Mouse (Mus musculus): ENCODE data around the gene Wwox. TPM values are rescaled to one million over a fixed set of nuclear protein-coding genes. Genes with fewer than 3 reads are reported as not detected.

Gene Wwox
- total and polyA plus RNA-seq, 3 experiments, result 7.6 to 61.8 (median 12.2) TPM

DNA sequence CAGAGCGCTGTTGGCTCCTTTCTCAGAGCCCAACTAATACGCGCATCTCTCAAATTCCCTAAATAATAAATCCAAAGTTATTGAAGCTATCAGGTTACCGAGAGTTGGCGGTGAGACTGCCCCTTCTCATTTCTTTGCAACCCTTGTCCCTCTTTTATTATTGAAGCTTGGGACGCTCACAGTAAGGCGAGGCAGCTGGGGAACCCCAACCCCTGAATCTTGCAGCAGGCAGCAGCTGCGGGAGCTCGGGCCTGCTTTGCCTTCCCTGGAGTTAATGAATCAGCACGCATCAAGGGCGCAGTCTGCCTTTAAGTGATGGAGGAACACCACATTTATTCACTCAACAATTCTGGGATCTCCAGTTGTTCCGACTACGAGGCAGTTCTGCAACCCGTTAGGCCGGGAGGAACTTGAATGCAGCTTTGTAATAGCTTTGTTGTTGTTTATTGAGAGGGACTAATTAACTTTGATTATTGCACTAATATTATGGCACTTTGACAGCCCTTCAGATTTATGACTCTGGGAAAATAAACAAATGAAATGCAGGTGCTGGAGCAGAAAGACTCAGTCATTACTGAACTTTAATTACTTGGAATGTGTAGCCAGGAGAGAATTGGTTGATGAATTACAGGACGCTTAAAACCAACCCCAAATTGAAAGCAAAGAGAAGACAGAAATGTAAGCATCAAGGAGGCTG lies 60.1 kb downstream of the Wwox start:
- Histone ChIP-seq H3K27me3 (ENCODE audit: control insufficient read depth in 1 of 2, insufficient read depth in 2 of 2, low read length in 2 of 2) (no peaks in the 10 kb centered on the region), H3K36me3 (ENCODE audit: control insufficient read depth in 1 of 2, insufficient read depth in 2 of 2, low read length in 2 of 2) (no peaks in the 10 kb centered on the region), H3K4me1 (ENCODE audit: control insufficient read depth in 1 of 2, insufficient read depth in 2 of 2, low read length in 2 of 2) (no peaks in the 10 kb centered on the region), H3K27ac (ENCODE audit: control insufficient read depth, low read depth, low read length) (no peak overlapping the region), H3K9me3 (replicated peaks; ENCODE audit: insufficient read depth, low read length) (no peaks in the 10 kb centered on the region), H3K79me2 (ENCODE audit: control insufficient read depth, insufficient read depth, low read length, poor library complexity) (no peaks in the 10 kb centered on the region), H3K9ac (ENCODE audit: control insufficient read depth, low read depth, low read length, poor library complexity, severe bottlenecking) (no peak overlapping the region), H3K4me3 (ENCODE audit: control insufficient read depth in 1 of 2, insufficient read depth in 1 of 2, low read depth in 2 of 2, low read length in 2 of 2) (no peak overlapping the region)
- TF ChIP-seq POLR2AphosphoS2 (IDR thresholded peaks at IDR 0.05; ENCODE audit: low read length), result no peak
- no peak for TF ChIP-seq RCOR1 (IDR thresholded peaks at IDR 0.05; ENCODE audit: low read depth, low read length)
- TF ChIP-seq SIN3A (IDR thresholded peaks at IDR 0.05; ENCODE audit: low read length), result no peak
- TF ChIP-seq ZNF384 (IDR thresholded peaks at IDR 0.05; ENCODE audit: low read depth, low read length), result no peak
- no peak for TF ChIP-seq CHD2 (IDR thresholded peaks at IDR 0.05; ENCODE audit: low read length)
- no peak for TF ChIP-seq GABPA (IDR thresholded peaks at IDR 0.05; ENCODE audit: low read depth, low read length)
- no peak for TF ChIP-seq MEF2A (IDR thresholded peaks at IDR 0.05; ENCODE audit: extremely low read depth, insufficient replicate concordance, low read depth, low read length, poor library complexity, severe bottlenecking)
- TF ChIP-seq NRF1 (IDR thresholded peaks at IDR 0.05; ENCODE audit: insufficient read depth, low read depth, low read length, poor library complexity, severe bottlenecking), result no peak
- TF ChIP-seq UBTF (IDR thresholded peaks at IDR 0.05; ENCODE audit: borderline replicate concordance, insufficient read depth, low read depth, low read length), result no peak
- no peak for DNase-seq (ENCODE audit: low read depth, low spot score)

DNA sequence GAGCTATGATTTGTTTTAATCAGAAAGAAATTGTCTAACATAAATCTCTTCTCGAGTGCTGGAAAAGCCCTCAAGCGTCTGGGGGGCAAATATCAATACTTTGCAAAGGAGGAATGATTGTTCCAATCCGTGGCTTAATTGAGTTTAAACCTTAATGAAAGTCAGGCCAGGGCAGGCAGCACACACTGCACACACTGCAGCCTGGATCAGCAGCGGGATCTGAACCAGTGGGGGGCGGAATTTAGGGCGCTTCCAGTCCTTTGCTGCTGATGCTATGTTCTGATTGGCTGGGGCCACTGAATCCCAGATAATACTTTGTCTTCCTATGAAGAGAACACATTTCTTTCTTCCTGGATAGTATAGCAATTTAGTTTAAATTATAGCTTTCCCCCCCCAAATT lies 62.5 kb downstream of the Wwox start:
- Histone ChIP-seq H3K27me3 (ENCODE audit: control insufficient read depth in 1 of 2, insufficient read depth in 2 of 2, low read length in 2 of 2) (no peaks in the 10 kb centered on the region), H3K27ac (ENCODE audit: control insufficient read depth, low read depth, low read length) (no peak overlapping the region), H3K4me3 (ENCODE audit: control insufficient read depth in 1 of 2, insufficient read depth in 1 of 2, low read depth in 2 of 2, low read length in 2 of 2) (no peak overlapping the region), H3K36me3 (ENCODE audit: control insufficient read depth in 1 of 2, insufficient read depth in 2 of 2, low read length in 2 of 2) (no peaks in the 10 kb centered on the region), H3K9me3 (replicated peaks; ENCODE audit: insufficient read depth, low read length) (no peaks in the 10 kb centered on the region), H3K9ac (ENCODE audit: control insufficient read depth, low read depth, low read length, poor library complexity, severe bottlenecking) (no peak overlapping the region), H3K4me1 (ENCODE audit: control insufficient read depth in 1 of 2, insufficient read depth in 2 of 2, low read length in 2 of 2) (no peaks in the 10 kb centered on the region), H3K79me2 (ENCODE audit: control insufficient read depth, insufficient read depth, low read length, poor library complexity) (no peaks in the 10 kb centered on the region)
- no peak for DNase-seq (ENCODE audit: low read depth, low spot score)
- TF ChIP-seq JUND (IDR thresholded peaks at IDR 0.05; ENCODE audit: low read depth, low read length), result no peak
- no peak for TF ChIP-seq UBTF (IDR thresholded peaks at IDR 0.05; ENCODE audit: borderline replicate concordance, insufficient read depth, low read depth, low read length)
- TF ChIP-seq MAX (IDR thresholded peaks at IDR 0.05; ENCODE audit: low read length), result no peak
- TF ChIP-seq E2F4 (IDR thresholded peaks at IDR 0.05; ENCODE audit: borderline replicate concordance, low read depth, low read length), result no peak
- TF ChIP-seq SMC3 (IDR thresholded peaks at IDR 0.05; ENCODE audit: low read depth, low read length), result no peak
- TF ChIP-seq KAT2A (conservative IDR thresholded peaks at IDR 0.05; ENCODE audit: low read depth, low read length), result no peak
- TF ChIP-seq TCF12 (IDR thresholded peaks at IDR 0.05; ENCODE audit: low read depth, low read length), result no peak
- no peak for TF ChIP-seq ZKSCAN1 (IDR thresholded peaks at IDR 0.05; ENCODE audit: low read depth, low read length)
